Mouse (Mus musculus) frontal cortex, postnatal 25 days (tissue): ENCODE results near the gene Erv3.

ENCODE experiments used
- DNase-seq, 2 experiments: peaks; one replicate each; pipeline ENCODE4 v3.0.0; 2022; ENCODE audit warnings: low spot score in 2 of 2

Erv3 gene

DNA sequence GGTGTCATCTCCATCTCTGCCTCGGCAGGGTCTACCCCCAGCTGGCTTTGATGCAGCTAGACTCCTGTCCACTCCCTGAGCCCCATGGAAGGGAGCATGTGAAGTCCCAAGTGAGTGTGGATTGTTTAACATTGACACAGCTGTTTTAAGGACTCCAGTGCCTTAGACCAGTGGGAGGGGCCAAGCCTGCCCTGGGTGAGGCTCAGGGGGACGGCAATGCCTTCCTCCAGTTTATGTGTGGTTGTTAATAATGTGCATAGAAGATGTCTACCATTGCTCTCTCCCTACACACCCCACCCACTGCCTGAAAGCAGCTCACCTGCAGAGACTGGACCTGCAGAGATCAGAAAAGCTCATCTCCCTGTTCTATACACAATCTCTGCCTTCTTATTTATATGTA is 35.6 kb downstream of the Erv3 start:
- DNase-seq = no peak

- no peak for DNase-seq
These were observed 37.1 kb downstream of the Erv3 start for GRCm38 (mm10) chr2:131822492-131822891.

DNA sequence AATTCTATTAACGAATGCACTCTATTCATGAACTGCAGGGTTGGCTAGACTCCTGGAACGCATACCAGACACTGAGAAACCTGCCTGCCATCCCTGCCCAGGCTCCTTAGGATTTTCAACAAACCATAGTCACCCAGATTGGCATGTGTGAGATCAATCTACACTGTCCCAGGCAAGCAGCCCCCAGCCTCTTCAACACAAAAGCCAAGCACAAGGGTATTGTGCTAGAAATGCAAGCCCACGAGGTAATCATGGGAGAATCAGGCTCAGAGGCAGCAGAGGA is 37.9 kb downstream of the Erv3 start:
- DNase-seq = no peak

DNA sequence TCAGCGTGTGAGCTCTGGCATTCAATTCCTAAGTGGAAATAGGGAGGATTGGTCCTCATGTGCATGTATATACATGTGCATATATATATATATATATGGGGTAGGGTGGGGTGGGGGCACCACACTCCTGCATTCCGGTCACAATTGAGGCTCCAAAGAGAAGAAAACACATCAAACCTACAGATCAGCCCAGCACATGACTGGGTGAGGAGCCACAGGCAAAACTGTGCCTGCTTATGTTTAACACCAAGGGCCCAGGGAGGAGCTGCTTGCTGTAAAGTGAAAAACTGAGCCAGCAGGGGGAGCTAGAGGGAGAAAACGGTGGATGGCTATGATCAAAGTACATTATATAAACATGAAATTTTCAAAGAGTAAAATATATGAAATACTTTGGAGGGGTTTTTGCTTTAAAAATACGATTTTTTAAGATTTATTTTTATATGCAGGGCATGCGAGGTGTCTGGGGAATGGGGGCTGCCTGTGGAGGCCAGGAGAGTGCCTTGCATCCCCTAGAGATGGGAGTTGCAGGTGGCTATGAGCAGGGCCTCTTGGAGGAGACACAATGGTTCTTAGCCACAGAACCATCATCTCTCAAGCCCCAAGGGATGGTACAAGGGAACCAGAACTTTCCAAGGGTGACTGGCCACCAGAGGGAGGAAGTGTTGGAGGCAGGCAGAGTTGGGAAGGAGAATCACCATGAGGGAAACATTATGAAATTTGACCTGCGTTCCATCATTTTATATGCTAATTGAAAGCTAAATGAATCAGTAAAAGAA is 38.4 kb downstream of the Erv3 start:
- peak; percentile 74 to 86 for DNase-seq

DNA sequence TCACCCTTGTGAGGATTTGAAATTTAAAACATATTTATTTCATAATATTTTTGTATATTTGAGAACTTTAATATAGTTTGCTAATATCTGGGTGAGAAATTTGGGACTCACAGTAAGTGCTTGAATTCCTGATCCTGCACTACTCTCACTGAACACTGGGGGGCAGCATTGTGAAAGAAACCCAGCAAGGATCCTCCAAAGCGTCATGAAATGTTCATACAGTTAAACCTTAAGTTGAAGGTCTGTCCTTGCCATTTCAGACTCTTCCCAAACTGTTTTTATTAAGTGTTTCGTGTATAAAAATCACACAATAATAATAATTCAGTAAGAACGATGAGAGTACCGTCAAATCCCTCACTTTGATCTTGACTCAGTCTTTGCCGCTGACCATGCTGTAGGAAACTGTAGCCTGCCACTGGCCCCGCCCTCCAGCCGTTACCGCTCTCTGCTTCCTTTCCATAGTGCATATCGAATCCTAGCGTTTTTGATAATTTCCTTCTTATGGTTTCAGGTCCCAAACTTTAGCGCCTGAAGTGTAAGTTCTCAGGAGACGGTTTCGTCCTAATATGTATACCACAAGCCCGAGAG is 39.4 kb downstream of the Erv3 start:
- DNase-seq = peak; percentile 87 to 88

GRCm38 (mm10) chr2:131814327-131814726 is 45.2 kb downstream of the Erv3 start:
- DNase-seq = no peak

DNA sequence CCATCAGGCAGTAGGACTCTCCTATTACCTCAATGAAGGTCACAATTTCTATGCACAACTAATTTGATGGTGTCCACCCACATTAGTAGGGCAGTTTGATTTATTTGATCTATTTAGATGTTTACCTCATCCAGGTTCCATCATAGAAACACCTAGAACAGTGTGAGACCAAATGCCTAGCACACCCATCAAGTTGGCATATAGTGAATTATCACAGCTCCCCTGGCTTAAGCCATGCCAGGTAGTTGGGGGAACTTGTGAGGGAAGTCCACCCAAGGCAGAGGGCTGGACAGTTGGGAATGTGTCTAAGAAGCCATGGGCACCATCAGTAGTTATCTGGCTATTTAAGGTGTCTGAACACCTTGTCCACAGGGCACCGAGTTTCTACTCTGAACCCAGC is 46.1 kb downstream of the Erv3 start:
- DNase-seq = no peak

DNA sequence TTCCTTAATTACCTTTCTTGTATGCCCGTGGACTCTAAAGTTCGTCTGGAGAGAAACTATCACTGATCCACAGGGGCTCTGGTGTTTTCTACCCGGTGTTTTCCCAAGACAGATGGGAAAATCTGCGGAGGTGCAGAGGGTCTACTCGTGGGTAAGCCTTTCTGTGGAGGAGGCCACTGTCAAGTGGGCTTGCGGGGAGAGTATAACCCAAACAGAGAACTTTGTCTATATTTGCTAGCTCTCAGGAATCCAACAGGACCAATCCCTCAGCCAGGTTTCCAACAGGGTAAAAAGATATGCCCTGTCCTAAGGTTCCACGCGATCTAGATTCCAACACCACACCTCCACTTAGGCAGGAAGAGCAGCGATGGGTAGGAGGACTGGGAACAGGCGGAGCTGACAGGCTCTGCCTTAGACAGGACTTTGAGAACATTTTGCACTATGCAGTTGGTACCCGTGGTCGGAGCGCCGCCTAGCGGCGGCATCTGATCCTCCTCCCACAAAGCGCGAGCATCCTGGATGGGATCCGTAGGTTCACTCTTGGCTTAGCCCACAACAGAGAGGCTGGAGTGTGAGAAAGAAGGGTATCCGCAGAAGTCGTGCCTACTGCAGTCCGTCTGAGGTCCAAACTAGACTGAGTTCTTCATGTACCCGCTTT is 46.9 kb downstream of the Erv3 start:
- peak; percentile 63 to 65 for DNase-seq

GRCm38 (mm10) chr2:131811607-131812006 is 47.9 kb downstream of the Erv3 start:
- no peak for DNase-seq

DNA sequence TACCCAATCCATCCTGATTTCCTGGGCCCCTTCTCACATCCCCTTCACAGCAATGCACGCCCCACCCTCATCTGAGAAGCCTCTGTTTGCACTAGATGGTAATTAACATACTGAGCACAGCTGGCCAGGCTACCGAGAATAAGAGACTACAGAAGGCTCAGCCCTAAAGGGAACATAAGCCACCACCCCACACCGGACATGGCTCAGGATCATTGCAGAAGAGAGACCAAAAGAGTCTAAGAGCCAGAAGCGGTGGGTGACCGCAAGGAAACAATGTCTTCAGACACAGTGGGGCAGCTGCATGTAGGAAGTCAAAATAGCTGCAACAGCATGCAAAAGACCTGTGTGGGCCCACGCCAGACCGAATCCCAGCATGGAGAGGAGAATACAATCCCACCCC is 50.7 kb downstream of the Erv3 start:
- no peak for DNase-seq

DNA sequence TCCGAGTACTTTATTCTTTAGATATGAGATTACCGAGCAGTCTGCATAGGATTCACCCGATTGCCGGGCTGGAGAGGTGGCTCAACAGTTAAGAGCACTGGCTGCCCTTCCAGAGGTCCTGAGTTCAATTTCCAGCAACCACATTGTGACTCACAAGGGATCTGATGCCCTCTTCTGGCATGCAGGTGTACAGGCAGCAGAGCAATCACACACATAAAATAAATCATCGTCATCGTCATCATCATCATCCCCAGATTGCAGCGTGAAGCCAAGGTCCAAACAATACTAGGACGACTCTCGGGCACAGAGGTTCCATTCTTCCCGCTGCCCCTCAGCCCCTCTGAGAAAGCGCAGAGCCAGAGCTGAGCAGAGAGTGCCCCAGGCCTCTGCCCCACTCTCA is 51.9 kb downstream of the Erv3 start:
- no peak for DNase-seq

GRCm38 (mm10) chr2:131806863-131807262 is 52.7 kb downstream of the Erv3 start:
- DNase-seq = no peak

- DNase-seq = no peak
These were observed 54.2 kb downstream of the Erv3 start for GRCm38 (mm10) chr2:131805306-131805705.

GRCm38 (mm10) chr2:131803801-131804200 is 55.7 kb downstream of the Erv3 start:
- DNase-seq = no peak
